Mouse (Mus musculus) heart, embryonic 16.5 days (tissue): ENCODE measurements around the gene Spsb1. TPM values are rescaled to one million over a fixed set of nuclear protein-coding genes. Genes with fewer than 3 reads are reported as not detected.

Source experiments
- ATAC-seq: fragments of 200-750 bp; cut with Nextera tagmentation; replicated peaks from 2 replicates; pipeline ENCODE4 v1.8.0; 2017; ENCODE audit warnings: moderate number of reproducible peaks; ENCODE audit not compliant: insufficient read depth, low FRiP score; ENCODE audit errors: extremely low read depth
- H3K27ac ChIP-seq: fragments of 300-500 bp; sonication (generic); 2 replicates; pipeline ENCODE4 v1.5.1; 2014; ENCODE audit warnings: mild to moderate bottlenecking, low read length, control low read depth, moderate library complexity
- H3K27me3 ChIP-seq: fragments of 300-500 bp; sonication (generic); 2 replicates; pipeline ENCODE4 v1.6.1; 2014; ENCODE audit warnings: low read length, mixed read lengths; ENCODE audit not compliant: control insufficient read depth, insufficient read depth
- H3K36me3 ChIP-seq: fragments of 300-500 bp; sonication (generic); 2 replicates; pipeline ENCODE4 v1.6.1; 2014; ENCODE audit not compliant: control insufficient read depth, insufficient read depth
- H3K4me1 ChIP-seq: fragments of 300-500 bp; sonication (generic); 2 replicates; pipeline ENCODE4 v1.6.1; 2014; ENCODE audit warnings: low read length, mixed read lengths; ENCODE audit not compliant: control insufficient read depth, insufficient read depth
- H3K4me2 ChIP-seq: fragments of 300-500 bp; sonication (generic); 2 replicates; pipeline ENCODE4 v1.6.1; 2014; ENCODE audit warnings: low read depth, mild to moderate bottlenecking, control low read depth, low read length
- H3K4me3 ChIP-seq: fragments of 300-500 bp; sonication (generic); 2 replicates; pipeline ENCODE4 v1.5.1; 2014; ENCODE audit warnings: mild to moderate bottlenecking, control low read depth, low read length
- H3K9ac ChIP-seq: fragments of 300-500 bp; sonication (generic); 2 replicates; pipeline ENCODE4 v1.6.1; 2014; ENCODE audit warnings: low read length, control low read depth
- H3K9me3 ChIP-seq: fragments of 300-500 bp; sonication (generic); replicated peaks from 2 replicates; pipeline ENCODE4 v1.6.1; 2016; ENCODE audit warnings: low read length; ENCODE audit not compliant: control insufficient read depth
- WGBS: fragments of 180-500 bp; shearing (Covaris S2); extraction: QIAGEN DNeasy Blood & Tissue Kit; methylation state at CpG from one replicate; pipeline ENCODE4 v1.1.7; 2014; 5-methylcytosine and 5-hydroxymethylcytosine counted together
- polyA plus RNA-seq: library from polyadenylated mRNA; unstranded; fragments of >200 nt; fragmentation: Nextera tagmentation; extraction: Ambion mirVana; gene quantifications from 2 replicates; pipeline ENCODE4 v1.2.1, GENCODE M21; 2015

Spsb1 gene
- polyA plus RNA-seq, 1 experiment from 2014 or later = 12.4 TPM

DNA sequence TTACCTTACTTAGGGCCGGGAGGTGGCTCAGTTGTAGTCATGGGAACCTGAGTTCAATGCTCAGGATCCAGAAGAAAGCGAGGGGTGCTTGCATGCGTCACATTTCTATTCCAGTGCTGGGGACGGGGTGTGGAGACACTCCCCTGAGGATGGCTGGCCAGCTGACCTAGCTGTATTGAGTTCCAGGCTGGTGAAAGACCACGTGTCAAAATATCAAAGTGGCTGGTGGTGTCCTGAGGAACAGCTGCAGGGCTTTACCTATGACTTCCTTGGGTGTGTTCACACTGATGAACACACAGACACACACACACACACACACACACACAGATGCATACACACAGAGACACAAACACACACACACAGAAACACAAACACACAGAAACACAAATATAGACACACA lies 73.9 kb downstream of the Spsb1 start:
- ATAC-seq = no peak
- no peaks in the 10 kb centered on the region for H3K36me3 ChIP-seq
- WGBS = 75% methylated on average over 5 of the region's 5 CpGs
- H3K4me2 ChIP-seq = no peak overlapping the region
- peaks cover 13% of the 10 kb centered on the region for H3K27me3 ChIP-seq
- H3K9me3 ChIP-seq = no peaks in the 10 kb centered on the region
- H3K4me1 ChIP-seq = peaks cover 16% of the 10 kb centered on the region
- no peak overlapping the region for H3K9ac ChIP-seq
- H3K27ac ChIP-seq = no peak overlapping the region
- H3K4me3 ChIP-seq = no peak overlapping the region

DNA sequence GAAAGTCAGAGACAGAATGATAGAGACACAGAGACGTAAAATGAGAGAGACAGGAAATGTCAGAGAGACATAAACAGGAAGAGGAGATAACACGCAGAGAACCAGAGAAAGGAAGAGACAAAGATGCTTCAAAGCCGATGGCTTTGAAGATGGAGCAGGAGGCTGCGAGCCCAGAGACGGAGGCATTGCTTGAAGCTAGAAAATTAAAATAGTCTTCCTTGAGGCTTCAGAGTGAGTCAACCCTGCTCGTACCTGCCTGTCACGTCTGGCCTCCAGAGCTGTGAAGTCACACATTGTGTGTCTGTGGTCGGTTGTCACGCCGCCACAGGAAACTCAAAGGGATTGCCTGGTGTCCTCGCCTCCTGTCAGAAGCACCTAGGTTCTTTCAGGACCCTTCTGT lies 74.9 kb downstream of the Spsb1 start:
- Histone ChIP-seq H3K36me3 (no peaks in the 10 kb centered on the region), H3K9me3 (no peaks in the 10 kb centered on the region), H3K4me1 (peaks cover 16% of the 10 kb centered on the region), H3K4me2 (no peak overlapping the region), H3K4me3 (no peak overlapping the region), H3K27me3 (peaks cover 13% of the 10 kb centered on the region), H3K9ac (no peak overlapping the region), H3K27ac (no peak overlapping the region)
- no peak for ATAC-seq
- WGBS = 70% methylated on average over 11 of the region's 11 CpGs

DNA sequence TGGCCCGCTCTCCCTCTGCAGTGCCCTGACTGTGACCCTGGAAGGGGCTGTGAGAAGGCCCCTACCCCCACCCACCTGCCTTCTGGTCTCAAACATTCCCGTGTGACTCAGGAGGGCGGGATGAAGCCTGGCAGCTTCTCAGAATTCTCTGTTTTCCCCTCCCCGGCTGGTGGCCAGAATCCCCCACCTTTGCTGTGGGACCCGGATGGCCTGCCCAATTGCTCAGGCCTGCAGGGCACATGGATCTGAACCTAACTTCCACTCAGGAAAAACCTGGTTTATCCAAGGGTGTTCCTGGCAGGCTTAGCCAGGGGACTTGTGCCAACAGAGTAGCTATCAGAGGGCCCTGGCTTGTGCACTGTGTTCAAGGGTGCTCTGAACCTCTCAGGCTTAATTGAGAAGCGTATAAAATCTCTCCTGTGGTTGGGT lies 76.8 kb downstream of the Spsb1 start:
- no peak for ATAC-seq
- Histone ChIP-seq H3K9ac (no peak overlapping the region; the same call in 1 of the 2 replicates), H3K36me3 (no peaks in the 10 kb centered on the region), H3K9me3 (no peaks in the 10 kb centered on the region), H3K4me2 (no peak overlapping the region), H3K27ac (no peak overlapping the region), H3K4me3 (no peak overlapping the region), H3K4me1 (peaks cover 16% of the 10 kb centered on the region), H3K27me3 (peaks cover 13% of the 10 kb centered on the region; the same call in 1 of the 2 replicates)
- WGBS = 53% methylated on average over 6 of the region's 6 CpGs

DNA sequence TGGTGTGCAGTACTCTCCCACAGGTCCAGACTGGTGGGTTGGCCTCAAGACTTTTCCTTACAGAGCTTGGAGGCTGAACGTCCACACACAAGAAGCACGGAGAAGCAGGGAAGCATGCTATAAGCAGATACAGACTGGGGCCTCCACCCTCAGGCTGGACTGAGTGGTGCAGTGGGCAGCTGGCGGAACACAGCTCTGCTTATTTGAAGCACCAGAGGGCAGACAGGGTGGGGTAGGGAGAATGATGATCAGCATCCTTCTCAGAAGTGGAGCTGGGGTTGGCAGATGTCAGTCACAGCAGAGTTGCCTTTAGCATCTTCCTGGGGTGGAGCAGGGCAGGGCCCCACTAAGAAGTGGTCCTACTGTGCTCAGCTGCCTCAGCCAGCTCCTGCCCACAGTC lies 77.6 kb downstream of the Spsb1 start:
- 58% methylated on average over 3 of the region's 3 CpGs for WGBS
- Histone ChIP-seq H3K27me3 (peaks cover 13% of the 10 kb centered on the region; the same call in 1 of the 2 replicates), H3K36me3 (no peaks in the 10 kb centered on the region), H3K9me3 (no peaks in the 10 kb centered on the region), H3K4me3 (no peak overlapping the region), H3K4me1 (peaks cover 9% of the 10 kb centered on the region), H3K4me2 (no peak overlapping the region), H3K9ac (no peak overlapping the region), H3K27ac (no peak overlapping the region)
- no peak for ATAC-seq

DNA sequence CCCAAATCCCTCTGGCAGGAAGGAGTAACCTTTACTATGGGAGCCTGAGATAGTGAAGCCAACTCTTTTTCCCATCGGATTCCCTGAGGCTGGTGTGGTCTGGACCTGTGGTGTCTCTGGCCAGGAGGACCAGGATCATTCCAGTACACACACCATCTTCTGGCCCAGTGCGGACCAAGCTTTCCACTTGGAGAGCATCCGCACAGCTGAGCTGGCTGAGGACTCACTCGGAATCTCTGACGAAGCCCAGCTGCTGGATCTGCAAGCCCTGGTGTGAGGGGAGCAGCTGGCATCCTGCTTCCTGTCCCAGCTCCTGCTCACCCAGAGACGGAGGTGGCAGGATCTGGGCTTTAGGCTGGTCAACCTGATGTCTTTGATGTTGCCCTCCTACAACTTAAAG lies 78.1 kb downstream of the Spsb1 start:
- Histone ChIP-seq H3K36me3 (no peaks in the 10 kb centered on the region), H3K27me3 (peaks cover 13% of the 10 kb centered on the region; the same call in 1 of the 2 replicates), H3K27ac (no peak overlapping the region), H3K4me2 (no peak overlapping the region), H3K4me1 (peaks cover 4% of the 10 kb centered on the region; the same call in 1 of the 2 replicates), H3K9ac (no peak overlapping the region), H3K4me3 (no peak overlapping the region), H3K9me3 (no peaks in the 10 kb centered on the region)
- WGBS = 72% methylated on average over 6 of the region's 6 CpGs
- ATAC-seq = no peak

DNA sequence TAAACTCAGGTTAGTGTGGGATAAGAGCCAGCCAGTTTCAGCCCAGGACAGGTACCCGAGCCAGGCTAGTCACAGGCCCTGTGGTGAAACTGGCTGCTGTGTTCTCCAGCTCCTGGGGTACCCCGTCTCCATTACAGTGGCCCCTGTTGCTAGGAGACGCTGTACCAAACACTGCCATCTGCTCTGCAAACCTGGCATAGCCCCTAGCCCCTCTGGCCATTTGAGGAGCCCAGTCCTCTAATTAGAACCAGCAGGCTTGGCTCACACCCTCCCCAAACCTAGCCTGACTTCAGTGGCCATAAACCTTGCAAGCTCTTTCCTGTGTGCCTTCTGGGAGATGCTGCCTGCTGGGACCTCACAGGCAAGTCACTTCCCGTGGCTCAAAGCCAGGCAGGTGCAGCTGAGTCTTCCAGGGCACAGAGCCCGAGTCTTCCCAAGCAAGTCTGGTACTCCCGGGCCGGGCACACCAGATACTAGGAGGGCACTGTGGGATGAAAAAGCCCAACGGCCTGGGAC lies 78.8 kb downstream of the Spsb1 start:
- no peak overlapping the region for H3K27ac ChIP-seq
- H3K9me3 ChIP-seq = no peaks in the 10 kb centered on the region
- H3K9ac ChIP-seq = no peak overlapping the region; the same call in 1 of the 2 replicates
- no peak overlapping the region for H3K4me3 ChIP-seq
- no peaks in the 10 kb centered on the region for H3K36me3 ChIP-seq
- peaks cover 4% of the 10 kb centered on the region; the same call in 1 of the 2 replicates for H3K4me1 ChIP-seq
- peaks cover 13% of the 10 kb centered on the region; the same call in 1 of the 2 replicates for H3K27me3 ChIP-seq
- WGBS = 72% methylated on average over 8 of the region's 8 CpGs
- no peak overlapping the region for H3K4me2 ChIP-seq
- ATAC-seq = no peak

DNA sequence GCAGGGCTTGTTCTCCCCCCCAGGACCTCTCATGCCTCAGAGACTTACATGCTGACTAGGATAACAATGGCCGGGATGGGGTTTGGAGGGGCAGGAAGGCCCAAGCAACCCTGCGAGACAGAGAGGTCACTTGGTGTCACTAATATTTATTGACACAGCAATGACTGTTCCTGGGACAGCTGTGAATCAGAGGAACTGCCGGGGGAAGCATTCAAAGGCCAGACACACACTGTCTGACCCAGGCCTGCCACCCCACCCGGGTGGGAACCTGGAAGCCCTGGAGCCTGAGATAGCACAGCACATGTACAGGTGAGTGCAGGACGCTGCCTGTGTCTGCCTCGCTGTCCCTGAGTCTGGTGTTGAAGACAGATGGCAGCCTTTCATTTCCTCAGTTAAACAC lies 79.5 kb downstream of the Spsb1 start:
- Histone ChIP-seq H3K9ac (no peak overlapping the region; the same call in 1 of the 2 replicates), H3K27me3 (peaks cover 9% of the 10 kb centered on the region; the same call in 1 of the 2 replicates), H3K4me3 (no peak overlapping the region), H3K4me2 (no peak overlapping the region), H3K27ac (no peak overlapping the region), H3K4me1 (peaks cover 4% of the 10 kb centered on the region; the same call in 1 of the 2 replicates), H3K9me3 (no peaks in the 10 kb centered on the region; the same call in 1 of the 2 replicates), H3K36me3 (no peaks in the 10 kb centered on the region)
- ATAC-seq = no peak
- 49% methylated on average over 6 of the region's 6 CpGs for WGBS

DNA sequence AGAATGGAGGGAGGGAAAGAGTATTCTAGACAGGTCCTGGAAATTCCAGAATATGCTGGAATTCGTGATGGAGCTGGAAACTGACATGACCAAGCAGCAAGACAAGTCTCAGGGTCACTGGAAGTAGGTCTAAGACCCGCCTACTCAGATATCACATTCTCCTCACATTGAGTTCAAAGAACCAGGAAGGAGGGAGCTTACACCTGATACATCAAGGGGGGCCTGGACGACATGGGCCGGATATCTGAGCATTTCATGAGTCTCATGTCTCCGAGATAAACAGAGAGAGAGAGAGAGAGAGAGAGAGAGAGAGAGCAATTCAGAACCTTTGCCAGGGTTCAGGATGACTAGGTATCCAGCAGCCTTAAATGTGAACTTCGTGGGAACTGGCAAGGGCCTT lies 82.6 kb downstream of the Spsb1 start:
- Histone ChIP-seq H3K27ac (no peak overlapping the region), H3K27me3 (peaks cover 6% of the 10 kb centered on the region; the same call in 1 of the 2 replicates), H3K9me3 (no peaks in the 10 kb centered on the region; the same call in 1 of the 2 replicates), H3K4me1 (peaks cover 12% of the 10 kb centered on the region), H3K36me3 (no peaks in the 10 kb centered on the region), H3K4me2 (no peak overlapping the region), H3K9ac (no peak overlapping the region), H3K4me3 (no peak overlapping the region)
- WGBS = 56% methylated on average over 6 of the region's 6 CpGs
- no peak for ATAC-seq

DNA sequence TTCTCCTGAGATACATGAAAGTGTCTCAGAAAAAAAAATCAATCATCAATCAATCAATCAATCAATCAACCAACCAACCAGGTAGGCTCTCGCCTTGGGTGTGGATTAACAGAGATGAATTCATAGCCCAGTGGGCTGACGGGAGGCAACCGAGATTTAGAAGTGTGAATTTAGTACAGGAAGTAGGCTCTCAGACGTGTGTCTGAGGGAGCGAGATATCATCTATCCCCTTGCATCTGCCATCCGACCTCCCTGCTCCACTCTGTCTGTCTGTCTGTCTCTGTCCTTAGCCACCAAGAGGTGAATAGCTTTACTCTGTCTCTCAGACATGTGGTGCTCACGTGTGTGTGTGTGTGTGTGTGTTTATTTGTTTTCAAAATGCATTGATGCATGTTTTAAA lies 83.3 kb downstream of the Spsb1 start:
- no peaks in the 10 kb centered on the region for H3K36me3 ChIP-seq
- ATAC-seq = no peak
- H3K9ac ChIP-seq = no peak overlapping the region
- no peak overlapping the region for H3K4me3 ChIP-seq
- WGBS = 60% methylated on average over 7 of the region's 7 CpGs
- no peak overlapping the region for H3K4me2 ChIP-seq
- peaks cover 12% of the 10 kb centered on the region for H3K4me1 ChIP-seq
- no peaks in the 10 kb centered on the region; the same call in 1 of the 2 replicates for H3K9me3 ChIP-seq
- peaks cover 6% of the 10 kb centered on the region; the same call in 1 of the 2 replicates for H3K27me3 ChIP-seq
- H3K27ac ChIP-seq = no peak overlapping the region
